Mouse (Mus musculus) spleen, postnatal 36 days (tissue): ENCODE measurements around the gene Bbc3.

Experiments
- DNase-seq, 2 experiments: peaks; one replicate each; pipeline ENCODE4 v3.0.0; 2022; ENCODE audit warnings: low spot score in 2 of 2, mixed read lengths in 1 of 2

Bbc3 gene

DNA sequence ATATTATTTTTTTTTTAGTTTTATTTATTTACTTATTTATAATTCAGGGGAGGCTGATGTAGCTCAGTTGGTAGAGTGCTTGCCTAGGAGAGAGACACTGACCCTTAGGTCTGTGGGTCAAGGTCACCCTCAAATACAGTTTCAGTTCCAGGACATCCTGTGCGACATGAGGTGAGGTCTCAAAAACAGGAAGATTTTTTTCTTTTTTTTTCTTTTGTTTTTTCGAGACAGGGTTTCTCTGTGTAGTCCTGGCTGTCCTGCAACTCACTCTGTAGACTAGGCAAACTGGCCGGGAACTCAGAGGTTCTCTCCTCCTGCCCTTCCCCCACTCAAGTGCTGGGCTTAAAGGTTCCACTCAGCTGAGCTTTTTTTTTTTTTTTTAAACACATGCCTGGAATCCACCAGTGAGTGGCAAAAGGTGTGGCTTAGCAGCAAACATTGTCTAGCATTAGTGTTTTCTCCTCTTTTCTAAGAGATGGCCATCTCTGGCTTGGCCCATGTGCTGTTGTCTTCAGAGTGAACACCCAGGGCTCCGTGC is 7.1 kb downstream of the Bbc3 start:
- no peak for DNase-seq

- DNase-seq: no peak
Observed at GRCm38 (mm10) chr7:16317094-16317493, 8.9 kb downstream of the Bbc3 start.

- no peak for DNase-seq
Observed at GRCm38 (mm10) chr7:16319216-16319615, 11.0 kb downstream of the Bbc3 start.

DNA sequence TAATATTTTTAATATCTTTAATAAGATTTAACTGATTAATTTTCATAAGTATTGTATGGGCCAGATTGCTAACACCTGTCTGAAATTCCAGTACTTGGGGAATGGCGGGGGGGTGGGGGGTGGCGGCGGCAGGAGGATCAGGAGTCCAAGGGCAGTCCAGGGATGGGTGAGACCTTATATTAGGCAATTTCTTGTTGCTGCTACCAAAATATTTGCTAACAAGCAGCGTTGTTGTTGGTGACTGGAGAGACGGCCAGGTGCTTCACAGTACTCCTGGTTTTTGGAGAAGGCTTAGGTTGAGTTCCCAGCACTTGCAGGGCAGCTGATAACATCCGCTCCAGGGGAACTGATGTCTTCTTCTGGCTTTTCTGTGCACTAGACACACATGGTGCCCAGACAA is 12.3 kb downstream of the Bbc3 start:
- DNase-seq: no peak

- DNase-seq: no peak
Observed at GRCm38 (mm10) chr7:16324661-16325060, 16.5 kb downstream of the Bbc3 start.

DNA sequence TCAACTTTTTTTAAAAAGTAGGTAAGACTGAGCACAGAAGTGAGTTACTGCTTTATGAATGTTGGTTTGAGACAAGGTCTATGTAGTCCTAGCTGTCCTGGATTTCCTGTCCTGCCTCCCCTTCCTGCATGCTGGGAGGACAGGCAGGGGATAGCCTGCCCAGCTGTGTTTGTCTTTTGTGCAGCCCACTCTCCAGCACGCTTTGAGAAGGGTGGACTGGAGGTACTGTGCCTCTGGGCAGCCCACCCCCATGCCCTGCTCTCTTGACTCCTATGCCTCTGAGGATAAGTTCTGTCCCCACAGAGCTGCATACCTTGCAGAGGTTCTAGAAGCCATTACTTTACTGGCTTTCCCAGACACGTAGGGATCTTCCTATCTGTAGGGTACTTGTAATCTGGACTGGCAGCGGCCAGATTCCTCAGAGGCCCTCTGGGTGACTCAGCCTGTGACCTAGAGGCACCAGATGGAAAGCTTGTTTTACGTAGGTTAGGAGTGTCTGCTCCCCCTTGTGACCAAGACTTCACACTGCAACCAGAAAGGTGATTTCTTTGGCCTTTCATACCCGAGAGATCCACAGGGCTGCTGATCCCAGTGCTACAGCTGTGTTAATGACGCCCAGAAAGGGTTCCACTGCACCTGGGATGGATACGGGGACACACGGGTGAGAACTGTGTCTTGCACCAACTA is 17.9 kb downstream of the Bbc3 start:
- DNase-seq: peak; percentile 51 to 61

DNA sequence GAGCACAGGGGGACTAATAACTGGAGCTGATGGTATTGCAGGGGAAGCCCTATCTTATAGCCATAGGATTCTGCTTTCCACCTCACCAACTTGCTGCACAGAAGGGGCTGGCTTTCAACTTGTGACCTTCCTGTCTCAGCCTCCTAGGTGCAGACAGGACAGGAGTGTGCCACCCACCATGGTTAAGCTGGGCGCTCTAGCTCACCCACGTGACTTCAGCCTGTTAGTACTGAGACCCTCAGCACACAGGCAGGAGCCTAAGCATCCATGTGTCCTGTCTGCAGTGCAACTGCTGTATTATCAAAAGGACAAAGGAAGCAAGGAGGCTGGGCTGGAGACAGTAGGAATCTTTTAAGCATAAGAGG is 18.4 kb downstream of the Bbc3 start:
- DNase-seq: no peak

- DNase-seq: no peak
Observed at GRCm38 (mm10) chr7:16329146-16329545, 21.0 kb downstream of the Bbc3 start.

- DNase-seq: no peak
Observed at GRCm38 (mm10) chr7:16337733-16338132, 29.5 kb downstream of the Bbc3 start.

DNA sequence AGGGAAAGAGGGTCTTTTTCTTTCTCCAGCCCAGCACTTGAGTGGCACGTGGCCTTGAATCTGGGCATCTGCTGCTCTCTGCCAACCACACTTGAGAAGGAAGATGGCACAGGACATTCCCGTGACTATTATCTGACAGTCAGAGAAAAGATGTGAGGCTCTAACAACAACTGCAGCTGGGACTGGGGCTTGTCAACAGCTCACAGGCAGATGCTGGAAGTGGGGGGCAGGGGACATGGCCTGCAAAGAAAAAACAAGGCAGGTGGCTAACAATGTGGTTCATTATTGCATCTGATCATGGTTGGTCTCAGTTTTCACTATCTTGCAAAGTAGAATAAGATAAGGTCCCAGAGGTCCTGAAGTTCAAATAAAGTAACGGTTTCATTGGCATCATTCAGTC is 36.4 kb downstream of the Bbc3 start:
- no peak for DNase-seq

GRCm38 (mm10) chr7:16345297-16345696 is 37.1 kb downstream of the Bbc3 start:
- no peak for DNase-seq

- DNase-seq: no peak
Observed at GRCm38 (mm10) chr7:16349999-16350398, 41.8 kb downstream of the Bbc3 start.

DNA sequence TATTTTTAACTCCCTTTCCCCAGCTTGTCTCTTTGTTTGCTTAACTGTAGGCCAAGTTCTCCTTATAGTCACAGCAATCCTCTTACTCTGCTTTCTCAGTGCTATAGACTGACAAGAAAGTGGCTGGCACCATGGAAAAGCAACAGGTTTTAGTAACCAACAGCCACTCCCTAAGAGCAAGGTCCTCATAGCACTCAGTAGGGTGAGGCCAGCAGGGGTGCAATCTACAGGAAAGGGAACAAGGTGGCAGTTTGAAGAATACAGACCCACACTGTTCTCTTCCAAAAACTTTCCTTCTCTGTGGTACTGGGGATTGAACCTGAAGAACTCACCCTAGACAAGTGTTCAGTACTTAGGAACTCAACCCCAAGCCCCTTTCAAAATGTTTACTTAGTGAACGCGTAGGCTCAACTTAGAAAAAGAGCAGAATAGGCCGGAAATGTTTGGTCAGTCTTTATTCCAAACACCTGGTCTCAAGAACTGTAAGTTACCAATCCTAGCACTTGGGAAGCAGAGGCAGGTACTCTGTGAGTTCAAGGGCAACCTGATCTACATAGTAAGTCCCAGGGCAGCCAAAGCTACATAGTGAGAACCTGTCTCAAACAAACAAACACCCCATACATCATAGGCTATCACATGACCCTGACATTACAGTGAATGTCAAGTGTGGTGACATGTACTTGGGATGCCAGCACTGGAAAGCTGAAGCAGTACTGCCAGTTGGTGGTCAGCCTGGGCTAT is 47.8 kb downstream of the Bbc3 start:
- DNase-seq: no peak

DNA sequence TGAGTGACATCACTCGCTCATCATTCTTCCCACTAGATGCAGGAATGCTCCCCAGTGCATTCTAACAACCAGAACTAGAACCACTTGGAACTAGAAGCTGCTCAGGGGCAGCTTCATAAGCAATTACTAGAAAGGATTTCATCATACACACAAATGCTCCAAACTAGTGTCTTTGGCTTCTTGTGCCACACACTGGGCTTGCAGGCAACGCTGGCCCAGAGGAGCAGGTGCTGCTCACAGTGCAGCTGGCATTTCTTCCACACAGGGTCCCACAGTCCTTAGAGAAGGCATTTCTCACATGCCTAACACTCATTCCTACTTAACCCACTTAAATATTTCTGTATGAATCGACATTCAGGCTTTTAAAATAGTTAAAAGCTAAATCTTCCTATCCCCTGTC is 49.4 kb downstream of the Bbc3 start:
- DNase-seq: no peak

DNA sequence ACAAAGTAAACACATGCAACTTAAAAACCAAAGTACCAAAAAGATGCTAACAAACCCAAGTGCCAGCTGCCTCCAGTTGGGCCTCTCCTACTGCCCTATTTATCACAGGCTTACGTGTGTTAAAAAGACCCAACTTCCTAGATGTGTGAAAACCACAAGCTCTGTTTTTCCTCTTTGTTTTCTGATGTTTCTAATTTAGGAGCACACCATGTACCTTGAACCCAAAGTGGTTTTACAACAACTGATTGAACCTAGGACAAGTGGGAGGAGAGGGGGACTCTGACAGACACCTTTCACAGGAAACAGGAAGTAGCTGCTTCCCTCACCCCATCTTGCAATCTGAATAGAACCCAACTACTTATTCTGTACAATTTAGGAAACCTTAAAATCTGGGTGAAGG is 56.1 kb downstream of the Bbc3 start:
- peak; percentile 39 to 47 for DNase-seq

GRCm38 (mm10) chr7:16364901-16365500 is 56.8 kb downstream of the Bbc3 start:
- DNase-seq: no peak

DNA sequence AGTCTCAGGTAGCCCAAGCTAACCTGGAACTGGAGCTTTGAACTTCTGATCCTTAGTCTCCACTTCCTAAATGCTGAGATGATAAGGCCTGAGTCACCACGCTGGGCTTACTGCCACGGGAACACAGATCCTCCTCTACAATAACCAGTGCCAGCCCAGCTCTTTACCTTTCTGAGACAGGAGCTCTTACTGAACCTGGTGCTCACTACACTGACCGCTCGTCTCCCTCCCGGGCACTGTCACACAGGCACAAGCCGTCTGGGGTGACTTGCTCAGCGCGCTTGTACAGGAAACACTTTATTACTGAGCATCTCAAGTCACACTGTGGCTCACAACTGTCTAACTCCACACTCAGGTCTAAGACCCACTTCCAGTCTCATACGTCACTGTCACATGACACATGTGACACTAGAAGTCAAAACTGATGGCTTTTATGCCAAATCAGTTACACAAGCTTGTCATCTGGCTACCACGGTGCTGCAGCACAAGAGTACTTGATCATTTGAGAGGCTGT is 58.0 kb downstream of the Bbc3 start:
- no peak for DNase-seq

DNA sequence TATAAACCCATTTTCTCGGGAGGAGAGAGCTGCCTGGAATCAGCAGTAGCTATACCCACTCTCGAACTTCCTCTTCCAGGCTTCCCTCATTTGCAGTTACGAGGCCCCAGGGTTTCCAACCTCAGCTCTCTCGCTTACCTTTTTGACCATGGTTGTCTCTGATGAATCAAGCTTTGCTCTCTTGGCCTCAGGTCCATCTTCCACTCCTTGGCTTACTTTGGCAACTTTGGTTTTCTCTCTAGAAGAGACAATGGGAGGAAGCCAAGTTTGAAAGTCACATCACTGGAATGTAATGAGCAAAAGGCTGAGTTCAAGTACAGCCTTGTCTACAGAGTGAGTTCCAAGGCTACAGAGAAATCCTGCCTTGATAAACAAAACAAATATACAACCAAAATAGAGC is 58.5 kb downstream of the Bbc3 start:
- no peak for DNase-seq
